Mouse (Mus musculus): ENCODE measurements around the gene Satb1. TPM values are rescaled to one million over a fixed set of nuclear protein-coding genes. Genes with fewer than 3 reads are reported as not detected.

Gene Satb1
- polyA plus RNA-seq (2017; shearing (Covaris generic)), result 494 TPM

DNA sequence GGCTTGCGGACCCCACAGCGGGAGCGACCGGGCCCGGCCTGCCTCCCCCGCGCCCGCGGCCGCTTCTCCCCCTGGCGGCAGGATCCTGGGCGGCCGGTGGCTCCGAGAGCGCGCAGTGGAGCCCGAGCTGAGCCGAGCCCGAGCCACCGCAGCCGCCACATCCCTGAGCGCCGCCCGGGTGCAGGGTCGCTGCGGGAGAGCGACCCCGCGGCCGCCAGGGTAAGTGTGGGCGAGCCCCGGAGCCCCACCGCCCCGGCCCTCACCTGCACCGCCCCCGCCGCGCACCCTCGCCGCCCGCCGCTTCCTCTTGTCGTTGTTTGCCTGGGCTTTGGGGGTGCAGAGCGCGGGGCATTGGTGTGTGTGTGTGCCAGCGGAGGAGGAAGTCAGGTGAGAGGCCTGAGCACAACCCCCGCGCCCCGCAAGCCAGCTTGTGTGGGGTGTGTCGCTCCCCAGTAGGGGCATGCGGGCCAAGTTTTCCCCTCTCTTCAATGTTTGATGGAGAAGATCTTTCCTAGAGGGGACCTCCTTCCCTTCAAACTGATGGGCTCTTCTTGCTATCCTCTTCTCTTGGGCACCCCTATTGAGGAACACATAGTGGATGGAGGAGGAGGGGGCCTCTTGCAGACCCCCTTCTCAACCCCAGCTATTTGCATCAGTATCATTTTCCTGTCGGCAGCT is at the start of gene Satb1:
Gene Satb1, minus strand, starts transcription at position 391 of the 678 bp plus-strand sequence.

